Mouse (Mus musculus): Measurements from ENCODE around the gene Olfr786.

DNA sequence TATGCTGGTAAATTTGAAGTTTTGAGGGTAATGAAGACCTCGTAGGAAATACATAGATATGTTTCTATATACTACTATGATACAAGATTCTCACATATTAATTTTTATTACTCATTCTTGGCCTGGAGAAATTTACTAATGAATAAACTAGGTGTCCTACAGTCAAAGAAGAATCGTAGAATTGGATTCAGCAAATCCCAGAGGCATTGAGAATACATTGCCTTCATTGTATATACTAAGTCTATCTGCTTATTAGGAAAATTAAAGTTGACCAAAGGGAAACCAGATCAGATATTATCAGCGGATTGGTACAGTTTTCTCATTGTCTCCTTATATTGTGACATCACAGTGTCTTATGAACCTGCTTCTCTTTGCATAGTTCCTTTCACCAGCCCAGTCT, 34.5 kb downstream of the Olfr786 start, which contains the start of gene Olfr787:
- TF ChIP-seq MAFK (IDR thresholded peaks at IDR 0.05; ENCODE audit: insufficient replicate concordance, low read length) (no peak), KAT2A (IDR thresholded peaks at IDR 0.05; ENCODE audit: insufficient replicate concordance, low read length) (no peak), HCFC1 (IDR thresholded peaks at IDR 0.05; ENCODE audit: low read depth, low read length) (no peak), POLR2A (IDR thresholded peaks at IDR 0.05; ENCODE audit: low read depth, low read length) (no peak), MAX (IDR thresholded peaks at IDR 0.05; ENCODE audit: low read length) (no peak), IRF4 (IDR thresholded peaks at IDR 0.05; ENCODE audit: low read depth, low read length) (no peak), GABPA (IDR thresholded peaks at IDR 0.05; ENCODE audit: insufficient replicate concordance, low read depth, low read length) (no peak), EP300 (IDR thresholded peaks at IDR 0.05; ENCODE audit: low read length) (no peak), SIN3A (IDR thresholded peaks at IDR 0.05; ENCODE audit: low read length) (no peak), MAZ (IDR thresholded peaks at IDR 0.05; ENCODE audit: low read depth, low read length) (no peak), UBTF (IDR thresholded peaks at IDR 0.05; ENCODE audit: low read depth, low read length) (no peak), CTCF (conservative IDR thresholded peaks at IDR 0.05 in 1 of 2, IDR thresholded peaks at IDR 0.05 in 1 of 2; ENCODE audit: low read depth in 2 of 2, low read length in 2 of 2) (no peak)
